Mouse (Mus musculus): ENCODE results near the gene Tmcc3.
A peak's percentile ranks its signal among the peaks of the same experiment; 100 is the strongest.

- TF ChIP-seq CTCF (IDR thresholded peaks at IDR 0.05; ENCODE audit: low read depth) (peak; percentile 59), EP300 (IDR thresholded peaks at IDR 0.05; ENCODE audit: low read depth) (no peak)
These were observed 203.4 kb downstream of the Tmcc3 start for GRCm38 (mm10) chr10:94515179-94515545.

Measured in heart, postnatal 0 days (tissue).